Mouse (Mus musculus): ENCODE measurements around the gene Phospho2. TPM values are rescaled to one million over a fixed set of nuclear protein-coding genes. Genes with fewer than 3 reads are reported as not detected.
A peak's percentile ranks its signal among the peaks of the same experiment; 100 is the strongest.

Gene Phospho2
- polyA plus RNA-seq, 1 experiment from 2014 or later: 43.1 TPM

GRCm38 (mm10) chr2:69820201-69820600, 30.8 kb downstream of the Phospho2 start:
- Histone ChIP-seq H3K9me3 (replicated peaks; ENCODE audit: control insufficient read depth, low read length) (no peaks in the 10 kb centered on the region), H3K9ac (ENCODE audit: low read length) (no peak overlapping the region), H3K4me3 (ENCODE audit: low read depth, low read length) (no peak overlapping the region), H3K4me1 (ENCODE audit: control insufficient read depth, insufficient read depth, low read length) (peaks cover 11% of the 10 kb centered on the region), H3K27me3 (replicated peaks; ENCODE audit: control insufficient read depth, insufficient read depth, low read length) (no peaks in the 10 kb centered on the region), H3K4me2 (ENCODE audit: low read length) (no peak overlapping the region), H3K27ac (ENCODE audit: low read depth, low read length) (no peak overlapping the region), H3K36me3 (ENCODE audit: control insufficient read depth, insufficient read depth, low read length) (0 out of 2 replicates have a peak, but pooled peaks cover 2% of the 10 kb centered on the region)
- ATAC-seq (no peak), DNase-seq (ENCODE audit: low spot score) (no peak)
- 82% methylated on average over 1 of the region's 1 CpGs for WGBS

DNA sequence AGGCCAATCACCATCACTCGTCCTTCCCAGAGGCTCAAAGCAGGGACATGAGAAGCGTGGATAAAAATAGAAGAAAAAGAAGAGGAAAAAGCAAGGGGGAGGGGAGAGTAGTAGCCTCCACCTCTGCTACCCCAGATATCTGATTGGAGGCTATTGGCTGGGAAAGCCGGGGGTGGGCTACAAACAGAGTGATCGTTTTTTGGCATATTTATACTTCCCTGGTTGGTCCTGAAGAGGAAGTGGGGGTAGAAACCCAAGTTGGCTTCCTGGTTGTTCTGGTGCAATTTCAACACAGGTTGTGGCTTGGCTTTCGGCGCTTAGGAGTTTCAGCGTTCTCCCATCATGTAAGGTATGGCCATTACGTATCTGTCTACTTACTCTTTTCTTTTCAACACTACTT, 32.3 kb downstream of the Phospho2 start, which contains the start of gene Klhl23:
Gene Klhl23 (plus strand): TSS at position 234 of the 400 bp plus-strand sequence.
- WGBS: 30% methylated on average over 8 of the region's 8 CpGs
- Histone ChIP-seq H3K4me1 (ENCODE audit: control insufficient read depth, insufficient read depth, low read length) (peaks cover 11% of the 10 kb centered on the region), H3K4me3 (ENCODE audit: low read depth, low read length) (peak within 1 kb of the TSS; percentile 84), H3K9me3 (replicated peaks; ENCODE audit: control insufficient read depth, low read length) (no peaks in the 10 kb centered on the region), H3K27me3 (replicated peaks; ENCODE audit: control insufficient read depth, insufficient read depth, low read length) (no peaks in the 10 kb centered on the region), H3K36me3 (ENCODE audit: control insufficient read depth, insufficient read depth, low read length) (0 out of 2 replicates have a peak, but pooled peaks cover 5% of the 10 kb centered on the region), H3K27ac (ENCODE audit: low read depth, low read length) (peak within 1 kb of the TSS; percentile 95), H3K4me2 (ENCODE audit: low read length) (peak within 1 kb of the TSS; percentile 73), H3K9ac (ENCODE audit: low read length) (peak within 1 kb of the TSS; percentile 95)
- DNase-seq (ENCODE audit: low spot score) (no peak), ATAC-seq (no peak)

- 1% methylated on average over 62 of the region's 80 CpGs for WGBS
- no peaks in the 10 kb centered on the region for H3K27me3 ChIP-seq (replicated peaks; ENCODE audit: control insufficient read depth, insufficient read depth, low read length)
- peak overlapping the region; percentile 95 for H3K9ac ChIP-seq (ENCODE audit: low read length)
- 0 out of 2 replicates have a peak, but pooled peaks cover 5% of the 10 kb centered on the region for H3K36me3 ChIP-seq (ENCODE audit: control insufficient read depth, insufficient read depth, low read length)
- H3K4me2 ChIP-seq (ENCODE audit: low read length): peak overlapping the region; percentile 73
- H3K4me1 ChIP-seq (ENCODE audit: control insufficient read depth, insufficient read depth, low read length): peaks cover 11% of the 10 kb centered on the region
- peak overlapping the region; percentile 84 for H3K4me3 ChIP-seq (ENCODE audit: low read depth, low read length)
- peak; percentile 83 for ATAC-seq
- DNase-seq (ENCODE audit: low spot score): peak; percentile 76
- H3K9me3 ChIP-seq (replicated peaks; ENCODE audit: control insufficient read depth, low read length): no peaks in the 10 kb centered on the region
- peak overlapping the region; percentile 95 for H3K27ac ChIP-seq (ENCODE audit: low read depth, low read length)
Measured at GRCm38 (mm10) chr2:69822361-69823128, 33.1 kb downstream of the Phospho2 start.

DNA sequence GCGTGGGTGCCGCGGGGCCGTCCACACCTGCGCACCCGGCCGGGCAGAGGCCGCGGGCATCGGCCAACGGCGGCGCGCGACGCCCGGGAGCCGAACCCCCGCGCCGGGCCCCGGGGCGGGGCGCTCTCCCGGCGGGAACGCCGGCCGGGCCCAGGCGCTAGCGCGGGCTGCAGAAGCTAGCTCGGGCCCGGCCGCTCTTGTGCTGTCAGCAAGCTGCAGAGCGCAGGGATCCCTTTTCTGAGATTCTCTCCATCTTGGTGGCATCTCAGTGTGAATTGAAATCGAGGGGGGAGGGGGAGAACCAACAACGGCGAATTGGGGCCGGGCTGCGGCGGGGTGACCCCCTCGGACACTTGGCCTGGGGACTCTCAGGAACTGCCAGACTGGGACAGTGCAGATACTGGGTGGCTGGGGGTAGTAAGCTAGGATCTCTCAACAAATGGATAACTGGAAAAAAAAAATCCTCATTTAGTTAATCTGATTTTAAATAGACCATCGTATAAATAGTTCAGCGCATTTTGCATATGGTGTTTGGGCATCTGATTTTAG, 33.8 kb downstream of the Phospho2 start:
- DNase-seq (ENCODE audit: low spot score) (peak; percentile 79), ATAC-seq (peak; percentile 86)
- 2% methylated on average over 45 of the region's 45 CpGs for WGBS

GRCm38 (mm10) chr2:69825898-69826297, 36.5 kb downstream of the Phospho2 start:
- H3K4me3 ChIP-seq (ENCODE audit: low read depth, low read length): no peak overlapping the region
- peaks cover 29% of the 10 kb centered on the region for H3K36me3 ChIP-seq (ENCODE audit: control insufficient read depth, insufficient read depth, low read length)
- H3K9me3 ChIP-seq (replicated peaks; ENCODE audit: control insufficient read depth, low read length): no peaks in the 10 kb centered on the region
- peaks cover 11% of the 10 kb centered on the region for H3K4me1 ChIP-seq (ENCODE audit: control insufficient read depth, insufficient read depth, low read length)
- WGBS: 87% methylated on average over 10 of the region's 10 CpGs
- DNase-seq (ENCODE audit: low spot score) (no peak), ATAC-seq (no peak)
- H3K27me3 ChIP-seq (replicated peaks; ENCODE audit: control insufficient read depth, insufficient read depth, low read length): no peaks in the 10 kb centered on the region
- H3K9ac ChIP-seq (ENCODE audit: low read length): no peak overlapping the region
- H3K4me2 ChIP-seq (ENCODE audit: low read length): no peak overlapping the region
- no peak overlapping the region for H3K27ac ChIP-seq (ENCODE audit: low read depth, low read length)

More for the DNA sequence above, 33.8 kb downstream of the Phospho2 start:
- Histone ChIP-seq H3K27ac (ENCODE audit: low read depth, low read length) (peak overlapping the region; percentile 95), H3K36me3 (ENCODE audit: control insufficient read depth, insufficient read depth, low read length) (peaks cover 6% of the 10 kb centered on the region; the same call in 1 of the 2 replicates), H3K9me3 (replicated peaks; ENCODE audit: control insufficient read depth, low read length) (no peaks in the 10 kb centered on the region), H3K4me1 (ENCODE audit: control insufficient read depth, insufficient read depth, low read length) (peaks cover 11% of the 10 kb centered on the region), H3K27me3 (replicated peaks; ENCODE audit: control insufficient read depth, insufficient read depth, low read length) (no peaks in the 10 kb centered on the region), H3K4me2 (ENCODE audit: low read length) (peak overlapping the region; percentile 73), H3K4me3 (ENCODE audit: low read depth, low read length) (peak overlapping the region; percentile 84), H3K9ac (ENCODE audit: low read length) (peak overlapping the region; percentile 95)

DNA sequence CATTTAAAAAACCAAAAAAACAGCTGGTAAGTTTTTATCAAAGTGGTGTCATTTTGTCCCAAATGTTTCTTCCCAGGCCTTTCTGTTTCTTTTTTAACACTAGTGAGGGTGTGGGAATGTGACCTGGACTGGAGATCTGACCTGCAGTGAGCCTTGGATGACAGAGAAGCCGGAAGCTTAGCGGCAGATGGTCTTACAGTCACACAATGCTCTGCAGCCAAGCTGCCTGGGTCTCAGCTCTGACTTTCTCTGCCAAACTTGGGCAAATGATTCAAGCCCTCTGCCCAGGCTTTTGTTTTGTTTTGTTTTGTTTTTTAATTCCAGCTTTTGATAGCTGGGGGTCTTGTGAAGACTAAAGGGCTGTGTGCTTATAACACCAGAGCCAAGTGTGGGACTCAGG, 37.0 kb downstream of the Phospho2 start:
- Histone ChIP-seq H3K4me1 (ENCODE audit: control insufficient read depth, insufficient read depth, low read length) (peaks cover 11% of the 10 kb centered on the region), H3K4me3 (ENCODE audit: low read depth, low read length) (no peak overlapping the region), H3K27ac (ENCODE audit: low read depth, low read length) (no peak overlapping the region), H3K36me3 (ENCODE audit: control insufficient read depth, insufficient read depth, low read length) (peaks cover 33% of the 10 kb centered on the region), H3K9me3 (replicated peaks; ENCODE audit: control insufficient read depth, low read length) (no peaks in the 10 kb centered on the region), H3K27me3 (replicated peaks; ENCODE audit: control insufficient read depth, insufficient read depth, low read length) (no peaks in the 10 kb centered on the region), H3K9ac (ENCODE audit: low read length) (no peak overlapping the region), H3K4me2 (ENCODE audit: low read length) (no peak overlapping the region)
- DNase-seq (ENCODE audit: low spot score) (peak; percentile 19), ATAC-seq (no peak)
- WGBS: 70% methylated on average over 2 of the region's 2 CpGs

GRCm38 (mm10) chr2:69828031-69828430, 38.6 kb downstream of the Phospho2 start:
- Histone ChIP-seq H3K27ac (ENCODE audit: low read depth, low read length) (no peak overlapping the region), H3K9me3 (replicated peaks; ENCODE audit: control insufficient read depth, low read length) (no peaks in the 10 kb centered on the region), H3K4me2 (ENCODE audit: low read length) (no peak overlapping the region), H3K4me1 (ENCODE audit: control insufficient read depth, insufficient read depth, low read length) (peaks cover 7% of the 10 kb centered on the region), H3K27me3 (replicated peaks; ENCODE audit: control insufficient read depth, insufficient read depth, low read length) (no peaks in the 10 kb centered on the region), H3K4me3 (ENCODE audit: low read depth, low read length) (no peak overlapping the region), H3K36me3 (ENCODE audit: control insufficient read depth, insufficient read depth, low read length) (peaks cover 39% of the 10 kb centered on the region), H3K9ac (ENCODE audit: low read length) (no peak overlapping the region)
- 54% methylated on average over 7 of the region's 7 CpGs for WGBS
- no peak for DNase-seq (ENCODE audit: low spot score)
- no peak for ATAC-seq

- Histone ChIP-seq H3K4me2 (ENCODE audit: low read length) (no peak overlapping the region), H3K4me1 (ENCODE audit: control insufficient read depth, insufficient read depth, low read length) (no peaks in the 10 kb centered on the region; the same call in 1 of the 2 replicates), H3K27ac (ENCODE audit: low read depth, low read length) (no peak overlapping the region), H3K9ac (ENCODE audit: low read length) (no peak overlapping the region), H3K27me3 (replicated peaks; ENCODE audit: control insufficient read depth, insufficient read depth, low read length) (no peaks in the 10 kb centered on the region), H3K4me3 (ENCODE audit: low read depth, low read length) (no peak overlapping the region), H3K9me3 (replicated peaks; ENCODE audit: control insufficient read depth, low read length) (no peaks in the 10 kb centered on the region), H3K36me3 (ENCODE audit: control insufficient read depth, insufficient read depth, low read length) (peaks cover 55% of the 10 kb centered on the region)
- no peak for ATAC-seq
- DNase-seq (ENCODE audit: low spot score): no peak
- 94% methylated on average over 2 of the region's 2 CpGs for WGBS
Measured at GRCm38 (mm10) chr2:69829680-69830079, 40.3 kb downstream of the Phospho2 start.

DNA sequence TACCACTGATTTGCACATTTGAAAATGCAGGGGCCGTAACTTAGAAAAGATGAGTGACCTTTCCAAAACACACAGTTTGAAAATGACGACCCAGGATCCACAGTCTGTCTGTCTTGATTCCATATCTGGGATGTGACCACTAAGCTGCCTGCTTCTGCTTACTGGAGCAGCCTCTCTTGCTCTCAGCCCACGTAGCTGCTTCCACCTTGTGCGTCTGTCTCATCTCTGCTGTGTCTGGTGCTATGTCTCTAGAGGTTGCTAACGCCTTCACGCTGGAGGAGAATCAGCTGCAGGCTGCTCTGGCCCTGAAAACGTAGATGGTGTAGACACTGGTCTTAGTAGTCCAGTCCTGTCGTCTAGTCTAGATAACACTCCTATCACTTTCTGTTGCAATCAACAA, 40.7 kb downstream of the Phospho2 start:
- Histone ChIP-seq H3K9ac (ENCODE audit: low read length) (no peak overlapping the region), H3K36me3 (ENCODE audit: control insufficient read depth, insufficient read depth, low read length) (peaks cover 57% of the 10 kb centered on the region), H3K27me3 (replicated peaks; ENCODE audit: control insufficient read depth, insufficient read depth, low read length) (no peaks in the 10 kb centered on the region), H3K4me1 (ENCODE audit: control insufficient read depth, insufficient read depth, low read length) (no peaks in the 10 kb centered on the region), H3K4me3 (ENCODE audit: low read depth, low read length) (no peak overlapping the region), H3K4me2 (ENCODE audit: low read length) (no peak overlapping the region), H3K27ac (ENCODE audit: low read depth, low read length) (no peak overlapping the region), H3K9me3 (replicated peaks; ENCODE audit: control insufficient read depth, low read length) (no peaks in the 10 kb centered on the region)
- 90% methylated on average over 8 of the region's 8 CpGs for WGBS
- DNase-seq (ENCODE audit: low spot score) (no peak), ATAC-seq (no peak)

All from forebrain, embryonic 14.5 days (tissue).